Mouse (Mus musculus) bone marrow macrophage, adult 2 months (primary cell): ENCODE results near the gene Armh3. TPM values are rescaled to one million over a fixed set of nuclear protein-coding genes. Genes with fewer than 3 reads are reported as not detected.

Source experiments
- H3K27ac ChIP-seq: 2 replicates; pipeline ENCODE4 v1.5.1; 2012; ENCODE audit warnings: low read depth, low read length; ENCODE audit not compliant: insufficient read depth
- H3K4me1 ChIP-seq: 2 replicates; pipeline ENCODE4 v1.6.1; 2012; ENCODE audit warnings: low read length; ENCODE audit not compliant: control insufficient read depth, insufficient read depth
- H3K4me3 ChIP-seq: 2 replicates; pipeline ENCODE4 v1.5.1; 2012; ENCODE audit warnings: mild to moderate bottlenecking, low read length, moderate library complexity; ENCODE audit not compliant: insufficient read depth
- CTCF ChIP-seq: IDR thresholded peaks from 2 replicates; pipeline ENCODE4 v1.5.1; 2012; ENCODE audit warnings: low read depth, mild to moderate bottlenecking, low read length, moderate library complexity
- POLR2A ChIP-seq: IDR thresholded peaks from 2 replicates; pipeline ENCODE4 v1.6.1; 2012; ENCODE audit warnings: mild to moderate bottlenecking, low read depth, low read length, borderline replicate concordance
- polyA plus RNA-seq: library from polyadenylated mRNA; stranded (reverse); fragments of >200 nt; gene quantifications from 2 replicates; pipeline ENCODE4 v1.2.4, GENCODE M21; 2012; ENCODE audit not compliant: missing spikeins, insufficient read depth, insufficient read length

Gene Armh3
- polyA plus RNA-seq, 1 experiment: 13.2 TPM

- Histone ChIP-seq H3K27ac (no peak overlapping the region), H3K4me1 (peaks cover 17% of the 10 kb centered on the region), H3K4me3 (no peak overlapping the region)
- no peak for TF ChIP-seq CTCF
- TF ChIP-seq POLR2A: no peak
These were observed 54.5 kb downstream of the Armh3 start for GRCm38 (mm10) chr19:45943758-45944157.

- Histone ChIP-seq H3K4me3 (no peak overlapping the region), H3K27ac (no peak overlapping the region), H3K4me1 (peaks cover 5% of the 10 kb centered on the region; the same call in 1 of the 2 replicates)
- TF ChIP-seq CTCF (no peak), POLR2A (no peak)
These were observed 60.2 kb downstream of the Armh3 start for GRCm38 (mm10) chr19:45938064-45938463.

- TF ChIP-seq CTCF (no peak), POLR2A (no peak)
- Histone ChIP-seq H3K4me3 (no peak overlapping the region), H3K27ac (no peak overlapping the region), H3K4me1 (no peaks in the 10 kb centered on the region; the same call in 1 of the 2 replicates)
These were observed 60.8 kb downstream of the Armh3 start for GRCm38 (mm10) chr19:45937530-45937929.

DNA sequence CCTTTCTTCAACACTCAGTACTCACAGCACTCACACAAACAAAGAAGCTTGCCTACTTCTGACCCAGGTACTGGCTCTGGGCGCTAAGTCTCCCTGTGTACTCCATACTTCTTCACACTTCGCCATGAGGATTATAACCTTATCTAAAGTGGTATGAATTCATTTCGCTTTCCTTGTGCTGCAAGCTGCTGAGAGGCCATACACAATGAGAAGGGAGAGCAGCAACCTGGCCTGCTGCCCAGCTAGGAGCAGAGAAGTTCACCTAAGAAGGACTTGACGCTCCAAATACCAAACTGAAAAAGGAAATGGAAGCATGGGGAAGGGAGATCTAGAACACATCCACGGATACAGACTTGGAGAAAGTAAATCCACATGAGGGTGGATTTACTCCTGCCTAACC is 71.1 kb downstream of the Armh3 start:
- H3K4me1 ChIP-seq: no peaks in the 10 kb centered on the region
- H3K4me3 ChIP-seq: no peak overlapping the region
- TF ChIP-seq CTCF: no peak
- no peak for TF ChIP-seq POLR2A
- no peak overlapping the region for H3K27ac ChIP-seq

DNA sequence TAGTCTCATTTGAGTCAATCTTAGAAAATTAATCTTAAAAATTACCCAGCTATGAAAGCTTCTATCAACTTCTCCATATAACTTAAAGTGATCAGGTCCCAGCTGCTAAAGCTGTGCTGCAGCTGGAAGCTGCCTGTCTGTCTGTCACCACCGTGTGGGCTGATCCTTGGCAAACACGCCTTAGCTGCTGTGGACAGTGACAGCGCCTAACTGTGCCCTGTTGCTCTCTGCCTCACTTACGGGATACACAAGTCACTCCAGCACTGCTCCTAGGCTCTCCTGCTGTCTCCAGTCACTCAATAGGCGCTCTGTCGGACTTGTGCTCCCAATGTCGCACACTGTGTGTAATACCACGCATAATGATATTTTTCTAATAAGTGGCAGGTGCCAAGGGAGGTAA is 71.9 kb downstream of the Armh3 start:
- no peaks in the 10 kb centered on the region for H3K4me1 ChIP-seq

GRCm38 (mm10) chr19:45920299-45921090 is 77.8 kb downstream of the Armh3 start:
- peaks cover 12% of the 10 kb centered on the region for H3K4me1 ChIP-seq
- no peak overlapping the region for H3K27ac ChIP-seq
- no peak overlapping the region for H3K4me3 ChIP-seq
- TF ChIP-seq POLR2A (no peak), CTCF (no peak)

More for the DNA sequence above, 71.9 kb downstream of the Armh3 start:
- no peak for TF ChIP-seq POLR2A
- no peak for TF ChIP-seq CTCF
- no peak overlapping the region for H3K4me3 ChIP-seq
- H3K27ac ChIP-seq: no peak overlapping the region

- Histone ChIP-seq H3K4me3 (no peak overlapping the region), H3K27ac (no peak overlapping the region), H3K4me1 (peaks cover 12% of the 10 kb centered on the region)
- TF ChIP-seq CTCF: no peak
- TF ChIP-seq POLR2A: no peak
These were observed 79.9 kb downstream of the Armh3 start for GRCm38 (mm10) chr19:45918406-45918805.

DNA sequence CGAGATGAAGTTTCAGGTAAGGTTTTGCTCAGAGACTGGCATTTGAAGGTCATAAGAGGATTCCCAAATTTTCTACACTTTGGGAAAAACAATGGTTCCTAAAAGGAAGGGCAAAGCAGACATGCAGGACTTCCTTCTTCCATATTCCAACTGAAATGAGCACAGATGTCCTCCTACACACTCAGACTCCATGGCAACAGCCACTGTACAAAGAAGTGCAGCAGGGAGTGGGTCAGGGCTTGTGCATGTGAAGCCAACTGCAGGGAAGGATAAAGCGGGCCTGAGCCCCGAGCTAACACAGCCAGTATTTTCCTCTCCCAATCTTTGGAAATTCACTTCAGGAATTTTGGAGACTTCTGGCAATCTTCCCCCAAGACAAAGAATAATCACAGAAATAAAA is 80.4 kb downstream of the Armh3 start:
- Histone ChIP-seq H3K27ac (no peak overlapping the region), H3K4me3 (no peak overlapping the region), H3K4me1 (peaks cover 12% of the 10 kb centered on the region)
- TF ChIP-seq POLR2A: no peak
- no peak for TF ChIP-seq CTCF

GRCm38 (mm10) chr19:45916461-45916860 is 81.8 kb downstream of the Armh3 start:
- peaks cover 12% of the 10 kb centered on the region for H3K4me1 ChIP-seq
- no peak overlapping the region for H3K27ac ChIP-seq
- TF ChIP-seq POLR2A (no peak), CTCF (no peak)
- no peak overlapping the region for H3K4me3 ChIP-seq

- no peak overlapping the region for H3K4me3 ChIP-seq
- H3K4me1 ChIP-seq: peaks cover 12% of the 10 kb centered on the region
- no peak for TF ChIP-seq POLR2A
- no peak for TF ChIP-seq CTCF
- no peak overlapping the region for H3K27ac ChIP-seq
These were observed 82.3 kb downstream of the Armh3 start for GRCm38 (mm10) chr19:45916026-45916425.

DNA sequence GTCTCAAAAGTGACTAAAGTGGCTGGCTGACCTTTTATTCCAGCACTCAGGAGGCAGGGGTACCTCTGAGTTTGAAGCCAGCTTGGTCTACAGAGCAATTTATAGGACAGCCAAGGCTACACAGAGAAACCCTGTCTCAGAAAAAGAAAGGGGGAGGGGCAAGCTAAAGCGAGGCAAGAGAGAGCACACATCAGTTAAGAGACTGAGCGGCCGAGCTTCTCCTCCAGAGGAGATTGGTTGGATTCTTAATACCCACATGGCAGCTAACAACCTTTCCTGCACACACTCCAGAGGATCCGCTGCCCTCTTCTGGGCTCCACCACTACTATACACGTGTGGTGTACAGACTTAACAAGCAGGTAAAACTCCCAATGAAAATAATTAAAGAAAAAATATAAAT is 85.3 kb downstream of the Armh3 start:
- Histone ChIP-seq H3K4me1 (no peaks in the 10 kb centered on the region), H3K4me3 (no peak overlapping the region), H3K27ac (no peak overlapping the region)
- TF ChIP-seq CTCF: no peak
- TF ChIP-seq POLR2A: no peak
